Mouse (Mus musculus) cerebellum, adult 11 months (tissue): ENCODE results near the gene Zfp646.

Source experiments
- DNase-seq: peaks from one replicate; pipeline ENCODE4 v3.0.0; 2022

The Zfp646 gene

DNA sequence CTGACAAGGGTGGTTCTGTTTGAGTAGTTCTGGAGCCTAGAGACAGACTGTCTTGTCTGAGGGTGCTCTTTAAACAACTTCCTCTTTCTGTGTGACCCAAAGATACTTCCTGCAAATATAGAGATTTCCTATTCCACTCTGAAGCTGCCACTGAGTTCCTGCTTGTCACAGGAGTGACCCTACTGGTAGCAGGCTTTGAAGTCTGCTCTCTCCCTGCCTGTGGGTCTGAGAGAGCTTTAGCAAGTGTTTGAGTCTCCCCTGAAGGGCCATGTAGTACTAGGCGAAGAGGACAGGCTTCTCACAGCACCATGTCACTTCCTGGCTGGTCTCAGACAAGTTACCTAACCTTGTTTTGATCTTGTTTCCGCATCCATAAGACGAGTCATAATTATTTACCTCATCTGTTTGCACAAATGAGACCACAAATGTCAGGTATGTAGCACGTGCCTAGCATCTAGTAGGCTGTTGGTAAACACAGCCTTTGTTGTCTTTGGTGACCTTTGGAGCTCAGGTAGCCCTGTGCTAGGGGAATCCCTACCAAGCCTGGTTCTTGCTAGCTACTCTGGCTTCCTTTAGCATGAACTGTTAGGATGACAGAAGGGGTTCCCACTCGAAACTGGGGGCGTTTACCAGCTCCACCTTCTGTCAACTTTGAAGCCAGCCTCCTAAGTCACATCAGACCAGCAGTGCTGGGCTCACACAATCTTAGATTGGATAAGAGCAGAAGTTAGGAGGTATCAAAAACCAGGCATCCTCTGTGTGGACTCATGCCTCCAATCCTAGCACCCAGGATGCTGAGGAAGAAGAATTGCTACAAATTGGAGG, 46.6 kb downstream of the Zfp646 start:
- no peak for DNase-seq

GRCm38 (mm10) chr7:127923714-127924113, 47.7 kb downstream of the Zfp646 start:
- DNase-seq = no peak

GRCm38 (mm10) chr7:127925252-127925651, 49.2 kb downstream of the Zfp646 start:
- DNase-seq = no peak

GRCm38 (mm10) chr7:127926066-127926465, 50.0 kb downstream of the Zfp646 start:
- DNase-seq = no peak

GRCm38 (mm10) chr7:127926846-127927245, 50.8 kb downstream of the Zfp646 start:
- DNase-seq = no peak

DNA sequence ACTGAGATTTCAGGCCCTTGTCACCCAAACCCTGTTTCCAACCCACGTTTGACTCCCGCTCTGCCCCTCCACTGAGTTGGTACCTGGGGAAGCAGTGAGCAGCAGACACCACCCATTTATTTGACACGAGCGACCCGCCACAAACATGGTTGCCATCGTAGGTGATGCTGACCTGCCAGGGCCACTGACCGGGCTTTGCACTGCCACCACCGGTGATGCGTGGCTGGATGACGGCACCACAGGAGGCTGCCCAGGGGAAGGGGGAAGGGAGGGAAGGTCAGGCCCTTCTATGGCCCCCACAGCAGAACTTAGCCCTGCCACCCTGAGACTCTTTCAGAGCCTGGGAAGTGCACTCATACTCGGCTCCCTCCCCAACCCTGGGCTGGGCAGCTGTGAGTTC, 51.7 kb downstream of the Zfp646 start:
- DNase-seq = no peak

DNA sequence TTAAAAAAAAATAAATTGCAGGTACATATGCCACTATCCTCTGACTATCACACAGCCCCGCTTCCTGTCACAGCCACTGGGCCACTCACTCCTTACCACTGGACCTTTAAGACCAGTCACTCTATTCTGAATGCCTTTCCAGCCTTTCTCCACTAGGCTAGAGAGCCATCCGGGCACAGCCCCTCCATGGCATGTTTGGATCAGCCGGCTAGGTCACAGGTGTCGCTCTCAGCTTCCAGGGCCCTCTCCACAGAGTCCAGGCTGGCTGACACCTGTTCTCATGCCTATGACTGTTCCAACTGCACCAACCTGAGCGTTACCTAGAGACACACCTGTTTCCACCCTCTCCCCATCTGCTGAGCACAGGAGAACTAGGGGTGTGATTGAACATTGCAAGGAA, 52.6 kb downstream of the Zfp646 start:
- DNase-seq = no peak

DNA sequence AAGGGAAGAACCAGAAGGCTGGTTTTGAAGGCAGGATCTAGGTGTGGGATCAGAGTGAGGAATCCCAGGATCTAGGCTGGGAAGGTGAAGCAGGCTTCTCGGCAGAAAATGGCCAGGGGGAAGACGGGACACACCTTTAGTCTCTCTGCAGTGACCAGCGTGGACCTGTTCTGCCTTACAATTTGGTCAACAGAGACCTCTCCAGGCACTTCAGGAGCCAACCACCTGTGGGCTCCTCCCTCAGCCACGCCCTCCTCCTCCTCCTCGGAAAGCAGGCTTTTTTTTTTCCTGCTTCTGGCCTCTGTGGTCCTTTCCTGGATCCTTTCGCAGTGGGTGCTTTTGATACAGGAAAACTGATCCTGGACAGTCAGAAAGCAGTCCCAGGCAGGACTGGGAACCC, 53.9 kb downstream of the Zfp646 start, which contains the start of gene Prss8:
Gene Prss8, minus strand, starts transcription at position 182 of the 400 bp plus-strand sequence.
- no peak for DNase-seq

GRCm38 (mm10) chr7:127930636-127931035, 54.6 kb downstream of the Zfp646 start:
- DNase-seq = no peak

GRCm38 (mm10) chr7:127931351-127932135, 55.5 kb downstream of the Zfp646 start:
- no peak for DNase-seq

DNA sequence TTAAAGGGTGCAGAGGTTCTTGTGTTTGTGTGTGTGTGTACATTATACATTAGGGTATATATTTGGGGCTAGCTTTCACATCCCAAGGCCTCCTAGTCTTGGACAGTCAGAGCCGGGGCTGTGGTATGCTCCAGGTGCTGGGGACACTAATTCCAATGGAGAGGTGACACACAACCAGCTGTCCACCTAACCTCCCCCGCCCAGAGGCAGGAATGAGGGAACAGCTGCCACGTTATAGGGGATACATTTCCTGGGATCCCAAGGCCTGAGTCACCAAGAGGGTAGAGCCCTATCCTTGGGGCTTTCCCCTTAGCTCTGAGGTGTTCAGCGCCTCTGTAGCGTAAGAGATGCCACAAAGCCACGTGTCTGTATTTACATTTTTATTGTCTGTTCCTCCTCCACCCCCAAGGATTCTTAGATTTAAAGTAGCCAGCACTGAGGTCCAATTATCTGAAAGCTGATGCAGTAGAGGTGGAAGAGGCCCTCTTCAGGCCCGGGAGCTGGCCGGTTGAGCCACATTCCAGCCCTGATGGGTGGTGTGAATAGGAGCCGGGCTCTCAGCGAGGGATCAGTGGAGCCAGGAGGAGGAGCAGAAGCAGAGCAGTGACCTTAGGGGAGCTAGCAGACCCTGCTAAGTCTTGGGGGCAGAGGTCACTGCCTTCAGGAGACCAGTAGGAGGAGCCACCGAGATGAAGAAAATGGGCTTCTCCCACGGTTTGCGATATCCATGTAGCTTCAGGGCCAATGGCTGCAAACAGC, 56.4 kb downstream of the Zfp646 start:
- DNase-seq = no peak

- no peak for DNase-seq
Measured at GRCm38 (mm10) chr7:127934075-127934474, 58.1 kb downstream of the Zfp646 start.

GRCm38 (mm10) chr7:127935028-127935722, 59.2 kb downstream of the Zfp646 start:
- DNase-seq = peak; percentile 91
